Mouse (Mus musculus) adrenal gland, postnatal 36 days (tissue): ENCODE results near the gene Prss43. TPM values are rescaled to one million over a fixed set of nuclear protein-coding genes. Genes with fewer than 3 reads are reported as not detected.
A peak's percentile ranks its signal among the peaks of the same experiment; 100 is the strongest.

ENCODE experiments used
- DNase-seq, 2 experiments: peaks; one replicate each; pipeline ENCODE4 v3.0.0; 2021; ENCODE audit warnings: mixed read lengths in 1 of 2
- total RNA-seq, 2 experiments: library from RNA; stranded (reverse); gene quantifications; 2 replicates each; pipeline ENCODE4 v1.2.3; 2021

The Prss43 gene
- total RNA-seq, 2 experiments from 2014 or later = not detected

GRCm38 (mm10) chr9:110840905-110841304, 14.4 kb downstream of the Prss43 start:
- DNase-seq = no peak

GRCm38 (mm10) chr9:110841438-110841837, 14.9 kb downstream of the Prss43 start:
- no peak for DNase-seq

GRCm38 (mm10) chr9:110844206-110844605, 17.7 kb downstream of the Prss43 start, which contains the start of gene Prss46:
Gene Prss46, plus strand, starts transcription at chr9:110844506.
- DNase-seq = no peak

- peak; percentile 15 to 49 for DNase-seq
Measured at GRCm38 (mm10) chr9:110849162-110849561, 22.7 kb downstream of the Prss43 start.

- DNase-seq = no peak
Measured at GRCm38 (mm10) chr9:110855903-110856302, 29.4 kb downstream of the Prss43 start.

GRCm38 (mm10) chr9:110856920-110857319, 30.4 kb downstream of the Prss43 start:
- peak in 1 of 2 experiments; percentile 26 for DNase-seq

- no peak for DNase-seq
Measured at GRCm38 (mm10) chr9:110857781-110858472, 31.4 kb downstream of the Prss43 start, which contains the start of gene Prss50. Gene Prss50, plus strand, starts transcription at chr9:110857967.

GRCm38 (mm10) chr9:110858523-110858922, 32.0 kb downstream of the Prss43 start:
- DNase-seq = no peak

GRCm38 (mm10) chr9:110858967-110859596, 32.6 kb downstream of the Prss43 start:
- no peak for DNase-seq

GRCm38 (mm10) chr9:110871030-110871429, 44.5 kb downstream of the Prss43 start:
- peak; percentile 62 to 65 for DNase-seq

GRCm38 (mm10) chr9:110873681-110874659, 47.5 kb downstream of the Prss43 start:
- peak; percentile 61 to 72 for DNase-seq

GRCm38 (mm10) chr9:110874660-110875191, 48.2 kb downstream of the Prss43 start:
- DNase-seq = no peak

GRCm38 (mm10) chr9:110875288-110875695, 48.8 kb downstream of the Prss43 start:
- DNase-seq = peak in 1 of 2 experiments; percentile 28

GRCm38 (mm10) chr9:110877353-110877752, 50.9 kb downstream of the Prss43 start:
- DNase-seq = peak; percentile 25 to 37

GRCm38 (mm10) chr9:110877888-110878287, 51.4 kb downstream of the Prss43 start:
- peak; percentile 69 to 86 for DNase-seq

GRCm38 (mm10) chr9:110879191-110879920, 52.9 kb downstream of the Prss43 start, which contains the start of gene Als2cl:
Gene Als2cl, plus strand, starts transcription at chr9:110879870.
- DNase-seq = peak; percentile 48 to 72

- DNase-seq = peak; percentile 85 to 92
Measured at GRCm38 (mm10) chr9:110879998-110880561, 53.6 kb downstream of the Prss43 start, which contains the start of gene Tmie. Gene Tmie, minus strand, starts transcription at chr9:110880113.

GRCm38 (mm10) chr9:110880772-110881171, 54.3 kb downstream of the Prss43 start:
- DNase-seq = peak; percentile 43 to 54
